Mouse (Mus musculus) liver (tissue): ENCODE measurements at regions not wholly inside any gene's neighbourhood (a gene's known extent, or its start where the extent isn't known, plus 50 kb on each side); places are given as distances from the start of the nearest gene placed in this dataset.

ENCODE experiments used
- DNase-seq: peaks from one replicate; pipeline ENCODE4 v3.0.0-alpha.2; 2020; ENCODE audit warnings: mixed read lengths

DNA sequence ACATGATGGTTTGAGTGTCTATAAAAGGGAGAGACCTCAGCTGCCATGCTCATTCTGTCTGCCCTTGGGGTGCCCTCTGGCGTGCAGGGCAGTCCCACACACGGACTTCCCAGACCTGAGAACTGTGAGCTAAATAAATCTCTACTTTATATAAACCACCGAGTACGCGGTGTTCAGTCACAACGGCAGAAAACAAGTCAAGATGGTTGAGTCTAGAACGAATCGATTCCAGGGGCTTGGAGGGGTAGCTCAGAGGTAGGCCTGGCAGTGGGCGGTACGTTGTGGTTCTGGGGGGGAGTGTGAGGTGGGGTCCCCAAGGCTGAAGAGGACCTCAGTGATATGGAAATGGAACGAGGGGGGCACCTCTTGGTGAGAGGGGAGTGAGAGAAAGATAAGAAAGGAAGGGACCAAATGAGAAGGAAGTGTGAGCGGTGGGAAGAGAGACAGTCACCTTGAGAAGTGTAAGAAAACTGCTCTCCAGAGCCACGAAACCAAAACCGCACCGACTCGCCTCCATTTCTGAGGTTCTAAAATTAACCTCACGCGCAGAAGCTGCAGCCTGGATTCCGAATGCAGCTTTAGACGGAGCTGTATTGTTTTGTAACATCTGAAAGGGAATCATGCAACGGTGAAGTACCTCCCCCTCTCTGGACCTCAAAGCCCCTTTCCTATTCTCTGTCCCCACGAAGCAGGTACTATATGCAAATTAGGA, 117.0 kb downstream of the Mis18a start:
- no peak for DNase-seq

DNA sequence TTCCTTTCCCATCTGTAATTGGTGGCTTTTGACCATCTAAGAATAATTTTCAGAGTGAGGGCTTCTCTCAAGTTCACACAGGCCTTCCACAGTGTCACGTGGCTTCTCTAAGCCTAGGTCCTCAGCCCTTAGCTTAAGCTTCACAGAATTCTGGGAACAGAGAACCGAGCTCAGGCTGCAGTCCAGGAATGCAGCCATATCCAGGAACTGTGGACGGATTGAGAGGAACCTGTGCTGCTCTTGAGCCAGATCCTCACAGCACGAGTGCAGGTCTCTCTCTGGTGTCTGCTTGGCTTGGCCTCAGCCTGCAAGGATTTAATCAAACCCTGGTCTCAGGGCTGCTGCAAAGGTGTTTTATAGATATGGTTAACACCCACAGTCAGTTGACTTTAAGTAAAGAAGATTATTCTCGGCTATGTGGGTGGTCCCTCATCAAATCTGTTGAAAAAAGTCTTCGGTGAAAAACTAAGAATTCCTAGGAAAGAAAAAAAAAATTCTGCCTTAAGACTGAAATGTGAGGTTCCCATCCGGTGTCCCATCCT, 127.8 kb downstream of the Mis18a start:
- DNase-seq: no peak

DNA sequence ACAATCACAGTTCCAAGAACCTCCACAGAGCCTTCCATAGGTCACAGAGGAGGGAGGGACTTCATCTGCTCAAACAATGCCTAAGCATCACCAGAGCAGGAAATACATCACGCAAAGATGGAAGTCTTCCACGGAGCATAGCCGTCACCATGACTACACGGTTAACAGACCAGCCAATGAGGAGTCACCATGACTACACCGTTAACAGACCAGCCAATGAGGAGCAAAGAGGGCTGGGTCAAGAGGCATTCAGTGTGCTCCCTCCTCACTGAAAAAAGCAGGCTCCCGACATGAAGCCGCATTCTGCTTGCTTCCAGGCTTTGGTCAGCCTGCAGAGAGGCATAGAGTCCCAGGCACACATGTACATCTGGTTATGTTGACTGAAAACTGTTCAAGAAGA, 128.5 kb downstream of the Mis18a start:
- DNase-seq: no peak

DNA sequence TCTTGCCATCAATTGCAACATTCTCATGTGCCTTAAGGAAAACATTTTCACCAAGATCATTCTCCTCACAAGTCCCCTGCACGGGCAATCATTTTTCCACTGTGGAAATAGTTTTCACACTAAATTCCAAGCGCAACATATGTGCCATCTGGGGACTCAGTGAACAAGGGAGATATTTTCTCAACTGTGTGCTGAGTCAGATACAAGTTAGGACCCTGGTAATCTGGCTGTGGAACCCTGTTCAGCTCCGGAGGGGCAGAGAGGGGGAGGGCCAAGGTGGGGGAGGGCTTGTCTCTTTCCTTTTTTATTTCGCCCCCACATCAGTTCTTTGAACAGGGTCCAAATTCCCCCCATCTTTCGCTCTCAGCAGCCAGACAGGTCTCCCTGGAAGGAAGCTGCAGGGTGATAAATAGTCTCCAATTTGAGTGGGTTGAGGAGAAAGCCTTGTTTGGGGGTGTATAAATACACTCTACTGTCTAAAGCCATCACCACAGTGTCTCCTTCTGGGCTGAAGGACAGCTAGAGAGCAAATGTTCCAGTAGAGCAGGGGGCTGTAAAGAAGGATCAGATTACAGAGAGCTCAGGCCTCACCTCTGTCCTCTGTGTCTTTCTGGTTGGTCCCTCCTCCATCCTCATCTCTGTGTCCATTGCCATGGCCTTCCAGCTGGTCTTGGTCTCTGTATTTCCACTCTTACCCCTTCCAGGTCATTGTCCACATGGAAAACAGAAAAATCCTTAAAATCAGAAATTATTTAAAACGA, 134.3 kb downstream of the Mis18a start:
- no peak for DNase-seq

DNA sequence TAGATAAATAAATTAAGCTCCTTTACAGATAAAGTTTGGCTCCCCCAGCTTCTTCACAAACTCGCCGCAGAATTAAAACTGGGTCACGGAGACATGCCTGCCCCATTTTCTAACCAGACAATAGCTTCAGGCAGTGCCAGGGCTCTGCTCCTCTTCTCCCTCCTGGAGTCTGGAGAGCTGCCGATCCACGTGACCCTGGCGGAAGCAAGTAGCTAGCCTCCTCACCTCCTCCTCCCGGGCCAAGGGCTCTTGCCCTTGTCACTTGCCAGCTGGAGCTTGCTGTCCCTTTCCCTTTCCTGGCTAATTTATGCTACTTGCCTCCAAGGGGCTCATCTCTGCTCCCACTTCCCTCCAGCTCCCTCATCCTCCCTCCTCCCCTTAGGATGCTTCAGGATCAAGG, 142.0 kb downstream of the Mis18a start:
- DNase-seq: no peak

DNA sequence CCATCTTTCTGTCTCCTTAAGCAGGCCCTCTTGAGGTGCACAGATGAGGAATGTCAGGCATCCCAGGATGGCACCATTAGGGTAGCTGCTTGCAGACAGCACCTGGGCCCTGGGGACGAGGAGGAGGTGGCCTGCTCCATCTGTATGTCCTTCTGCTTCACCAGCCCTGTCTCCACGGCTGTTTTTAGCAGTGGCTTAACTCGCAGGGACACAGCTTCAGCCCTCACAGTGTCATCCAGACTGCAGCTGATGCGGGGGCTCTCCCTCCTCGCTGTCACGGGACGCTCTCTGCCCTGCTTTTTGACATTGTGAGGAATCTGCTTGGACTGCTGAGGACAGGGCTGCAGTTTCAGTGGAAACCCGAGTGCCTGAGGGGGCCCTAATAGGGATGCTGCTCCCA, 146.8 kb downstream of the Mis18a start:
- DNase-seq: no peak

DNA sequence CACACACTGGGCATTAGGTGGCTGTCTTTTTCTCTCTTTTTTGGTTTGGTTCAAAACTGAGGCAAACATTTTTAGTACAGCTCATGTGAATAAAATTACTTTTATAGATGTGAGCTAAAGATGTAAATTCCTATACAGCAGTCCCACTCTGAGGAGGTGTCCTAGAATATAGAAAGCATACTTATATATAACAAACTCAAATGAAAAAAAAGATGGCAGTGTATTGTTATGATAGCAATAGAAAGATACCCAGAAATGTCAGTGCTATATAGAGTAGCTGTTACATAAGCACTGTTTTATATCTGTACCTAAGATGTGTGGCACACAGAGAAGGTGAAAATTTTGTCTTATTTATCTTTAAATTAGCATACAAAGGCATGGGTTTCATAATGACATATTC, 156.1 kb downstream of the Mis18a start:
- DNase-seq: no peak

DNA sequence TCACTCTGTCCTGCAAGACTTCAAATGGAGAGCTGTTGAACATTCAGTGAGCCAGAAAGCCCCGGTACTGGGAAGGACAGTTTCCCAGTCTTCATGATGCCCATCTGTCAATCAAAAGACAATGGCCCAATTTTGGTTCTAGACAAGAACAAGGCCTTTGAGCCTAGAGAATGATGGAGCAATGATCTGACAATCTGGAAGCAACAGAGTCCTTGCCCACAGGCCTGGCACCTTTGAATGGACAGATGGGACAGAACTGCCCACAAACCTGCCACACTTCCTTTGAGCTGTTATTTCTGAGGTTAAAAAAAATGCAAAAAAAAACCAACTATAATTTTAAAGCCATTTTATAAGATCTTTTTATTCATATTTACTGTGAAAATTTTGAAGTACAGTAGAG, 157.4 kb downstream of the Mis18a start:
- no peak for DNase-seq

DNA sequence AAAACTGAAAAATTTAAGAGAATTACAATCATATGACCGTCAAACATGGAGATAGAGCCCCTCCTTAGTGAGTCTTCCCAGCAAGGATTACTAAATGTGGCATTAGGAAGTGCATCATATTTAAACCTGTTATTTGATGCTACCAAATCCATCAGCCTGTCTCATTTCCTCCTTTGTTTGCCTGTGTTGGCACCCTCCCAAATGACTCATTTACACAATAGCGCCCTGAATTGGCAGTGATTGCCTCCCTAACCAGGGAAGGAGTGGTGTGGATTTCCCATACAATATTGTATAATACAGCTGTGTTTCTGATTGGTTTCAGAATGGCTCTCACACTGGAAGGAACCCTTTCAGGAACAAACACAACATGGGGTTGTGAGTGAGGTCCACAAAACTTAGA, 162.0 kb downstream of the Mis18a start:
- no peak for DNase-seq

DNA sequence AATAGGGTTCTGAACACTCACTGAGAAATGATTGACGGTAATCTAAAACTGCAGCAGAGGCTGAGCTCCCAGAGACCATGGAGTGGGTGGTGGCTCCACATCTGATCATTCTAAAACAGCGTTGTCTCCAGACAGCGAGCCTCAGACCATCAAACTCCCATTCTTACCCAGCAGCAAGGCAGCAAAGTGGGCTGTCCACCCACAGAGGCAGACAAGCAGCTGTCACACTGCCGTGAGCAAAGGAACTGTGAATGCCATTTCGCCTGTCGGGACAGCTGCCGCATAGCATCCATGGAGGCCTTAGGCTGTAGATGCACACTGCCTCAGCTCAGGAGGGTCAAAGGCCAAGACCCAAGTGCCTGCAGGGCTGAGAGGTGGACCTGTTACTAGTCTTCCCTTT, 167.3 kb downstream of the Hunk start:
- DNase-seq: no peak

DNA sequence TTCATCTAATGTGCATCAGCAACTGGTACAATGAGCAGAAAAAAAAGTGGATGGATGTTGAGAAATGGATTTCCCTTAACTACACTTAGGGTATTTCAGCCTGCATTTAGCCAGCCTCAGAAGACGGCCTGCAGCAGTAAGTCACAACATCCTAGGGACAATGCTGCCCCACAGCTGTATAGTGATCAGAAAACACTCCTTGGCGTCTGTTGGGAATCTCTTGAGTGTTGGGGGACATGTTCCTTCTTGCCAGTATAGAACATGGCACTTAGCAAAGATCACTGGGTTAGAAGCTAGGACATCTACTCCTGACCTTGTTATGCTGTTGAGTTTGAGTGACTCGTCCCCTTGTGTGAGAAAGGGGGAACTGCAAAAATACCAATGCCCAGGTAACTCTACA, 165.2 kb downstream of the Hunk start:
- no peak for DNase-seq

DNA sequence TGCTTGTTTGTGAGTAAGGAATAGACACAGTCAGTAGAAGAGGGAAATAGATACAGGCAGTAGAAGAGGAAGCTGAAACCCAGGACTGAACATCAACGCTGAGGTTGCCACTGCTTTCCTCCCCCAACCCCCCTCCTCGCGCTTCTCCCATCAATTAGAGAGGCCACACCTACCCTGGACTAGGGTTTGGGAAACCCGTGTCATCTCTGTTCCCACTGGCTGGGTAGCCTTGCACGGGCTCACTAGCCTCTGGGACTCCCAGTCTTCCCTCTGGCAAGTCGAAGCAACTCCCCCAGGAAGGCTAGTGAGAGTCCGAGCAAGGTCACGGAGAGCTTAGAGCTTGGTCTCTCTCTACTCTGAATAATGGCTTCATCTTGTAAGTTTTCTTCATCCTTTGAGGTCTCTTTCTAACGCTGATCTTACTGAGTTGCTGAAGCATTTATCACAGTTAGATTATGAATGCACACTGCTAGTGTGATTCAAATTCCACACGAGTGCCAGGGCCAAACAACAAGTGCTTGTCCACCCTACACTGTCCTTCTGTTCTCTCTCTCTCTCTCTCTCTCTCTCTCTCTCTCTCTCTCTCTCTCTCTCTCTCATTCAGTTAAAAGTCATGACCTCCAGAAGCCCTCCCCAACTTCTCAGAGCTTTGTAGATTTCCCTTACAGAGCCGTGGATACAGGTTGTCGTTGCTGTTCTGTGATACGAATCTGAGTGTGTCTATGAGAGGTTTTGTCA, 164.4 kb downstream of the Hunk start:
- DNase-seq: no peak
